Mouse (Mus musculus): ENCODE measurements around the gene Cic.

GRCm38 (mm10) chr7:25305956-25306613 is 38.6 kb downstream of the Cic start, which contains the start of gene Tmem145:
- no peak for TF ChIP-seq GATA1 (IDR thresholded peaks at IDR 0.05; ENCODE audit: low read length)
- no peak for TF ChIP-seq TAL1 (IDR thresholded peaks at IDR 0.05; ENCODE audit: low read length)

All from erythroblast, embryonic 14.5 days (primary cell).